Mouse (Mus musculus): ENCODE results near the gene Gh.

- TF ChIP-seq CTCF (IDR thresholded peaks at IDR 0.05; ENCODE audit: low read depth, low read length) (no peak), POLR2A (IDR thresholded peaks at IDR 0.05; ENCODE audit: borderline replicate concordance, low read depth, low read length) (no peak)
Measured at GRCm38 (mm10) chr11:106306758-106307157, 5.1 kb upstream of the Gh start.

Data from bone marrow macrophage, adult 2 months (primary cell).